Mouse (Mus musculus) hindlimb bud, embryonic 11.5 days (tissue): Measurements from ENCODE around the gene Mob4.

Experiments
- DNase-seq: peaks from one replicate; pipeline ENCODE4 v3.0.0-alpha.2; 2012; ENCODE audit warnings: low read depth, low spot score; ENCODE audit errors: extremely low spot score

Mob4 gene

DNA sequence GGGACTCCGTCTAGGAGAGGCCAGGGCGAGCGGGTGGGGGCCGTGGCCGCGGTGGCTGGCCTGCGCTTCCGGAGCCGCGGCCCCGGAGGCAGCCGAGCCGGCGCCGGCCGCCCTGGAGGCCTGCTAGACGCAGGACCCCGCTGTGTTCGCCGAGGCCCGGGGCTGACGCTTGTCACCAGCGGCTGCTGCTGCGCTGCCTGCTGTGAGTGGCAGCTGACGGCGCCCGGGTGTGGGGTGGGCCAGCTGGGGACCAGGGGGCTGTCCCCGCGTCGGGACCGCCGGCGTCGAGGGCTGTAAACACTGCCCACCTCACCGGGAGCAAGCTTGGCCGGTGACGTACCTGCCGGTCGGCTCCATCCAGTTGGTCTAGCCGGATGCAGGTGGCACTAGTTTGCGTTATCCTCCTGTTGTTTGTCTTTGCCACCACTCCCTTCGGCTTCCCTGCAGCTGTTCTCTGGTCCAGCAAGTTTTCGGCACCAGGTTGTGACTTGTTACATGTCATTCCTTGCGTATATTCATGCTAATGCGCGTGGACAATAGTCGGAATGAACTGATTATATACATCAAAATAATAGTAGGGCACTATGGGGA, 488 bp downstream of the Mob4 start:
- DNase-seq: no peak

DNA sequence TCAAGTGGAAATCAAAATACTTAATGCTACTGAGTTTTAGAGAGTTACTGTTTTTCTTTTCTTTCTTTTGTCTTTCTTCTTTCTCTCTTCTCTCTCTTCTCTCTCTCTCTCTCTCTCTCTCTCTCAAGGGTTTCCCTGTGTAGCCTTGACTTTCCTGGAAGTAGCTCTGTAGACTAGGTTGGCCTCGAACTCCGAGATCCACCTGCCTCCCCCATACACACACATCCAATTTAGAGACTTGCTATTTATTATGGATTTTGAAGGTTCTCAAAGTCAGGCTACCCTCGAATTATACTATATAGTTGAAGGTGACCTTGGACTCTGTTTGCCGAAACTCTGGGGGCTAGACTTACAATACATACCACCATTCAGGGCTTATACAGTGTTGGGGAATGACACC, 1.3 kb downstream of the Mob4 start:
- no peak for DNase-seq

DNA sequence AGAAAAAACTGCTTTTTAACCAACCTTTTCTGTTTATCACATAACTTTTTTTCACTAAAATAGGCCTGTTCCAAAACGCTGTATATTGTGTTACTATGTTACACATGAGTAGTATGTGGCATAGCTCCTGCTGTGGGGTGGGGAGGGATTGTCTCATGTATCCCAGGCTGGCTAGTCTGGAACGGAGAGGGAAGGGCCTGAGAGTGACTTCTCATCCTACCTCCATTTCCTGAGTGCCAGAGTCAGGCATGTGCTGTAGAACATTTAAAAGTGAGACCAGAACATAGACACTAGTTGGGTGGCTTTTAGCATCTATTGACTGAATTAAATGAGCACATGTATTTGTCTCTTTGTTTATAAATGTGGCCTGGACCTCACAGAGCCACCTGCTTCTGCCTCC, 2.1 kb downstream of the Mob4 start:
- no peak for DNase-seq

DNA sequence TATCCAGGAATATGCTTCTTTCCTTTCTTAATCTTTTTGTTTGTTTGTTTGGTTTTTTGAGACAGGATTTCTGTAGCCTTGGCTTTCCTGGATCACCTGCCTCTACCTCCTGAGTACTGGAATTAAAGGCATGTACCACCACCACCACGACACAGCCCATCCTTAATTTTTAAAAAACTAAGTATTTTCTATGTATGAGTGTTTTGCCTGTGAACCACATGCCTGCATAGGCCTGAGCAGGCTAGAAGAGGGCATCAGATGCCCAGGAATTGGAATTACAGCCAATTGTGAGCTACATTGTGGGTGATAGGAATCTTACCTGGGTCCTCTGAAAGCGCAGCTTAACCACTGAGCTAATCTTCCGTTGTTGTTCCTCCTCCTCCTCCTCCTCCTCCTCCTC, 3.3 kb downstream of the Mob4 start:
- DNase-seq: no peak

DNA sequence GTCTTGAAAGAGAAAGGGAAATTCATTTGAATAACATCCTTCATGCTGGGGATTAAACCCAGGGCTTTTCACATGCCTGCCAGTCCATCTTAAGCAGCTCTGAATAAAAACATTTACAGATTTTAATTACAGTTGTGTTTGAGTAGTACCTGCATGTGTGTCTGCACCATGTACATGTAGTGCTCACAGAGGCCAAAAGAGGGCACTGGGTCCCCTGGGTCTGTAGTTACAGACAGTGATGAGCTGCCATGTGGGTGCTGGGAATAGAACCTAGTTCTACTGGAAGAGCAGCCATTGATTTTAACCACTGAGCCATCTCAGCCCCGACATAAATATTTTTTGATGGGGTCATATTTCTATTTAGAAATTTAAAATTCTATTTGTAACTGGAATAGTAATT, 4.8 kb downstream of the Mob4 start:
- no peak for DNase-seq

DNA sequence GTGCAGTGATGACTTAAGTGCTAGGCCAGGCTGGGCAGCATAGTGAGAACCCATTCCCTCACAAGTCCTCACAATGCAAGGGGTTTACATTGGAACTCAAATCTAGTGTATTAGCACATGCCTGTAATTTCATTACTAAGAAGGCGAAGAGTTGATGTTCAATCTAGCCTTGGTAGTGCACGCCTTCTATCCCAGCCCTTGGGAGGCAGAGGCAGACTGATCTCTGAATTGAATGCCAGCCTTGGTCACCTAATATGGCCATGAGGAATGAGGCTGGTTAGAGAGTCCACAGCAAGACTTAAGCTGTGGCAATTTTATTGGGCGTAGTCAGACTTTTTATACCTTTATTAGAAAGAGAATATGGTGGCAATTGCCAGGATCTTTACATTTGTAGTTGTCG, 13.3 kb downstream of the Mob4 start:
- DNase-seq: no peak

DNA sequence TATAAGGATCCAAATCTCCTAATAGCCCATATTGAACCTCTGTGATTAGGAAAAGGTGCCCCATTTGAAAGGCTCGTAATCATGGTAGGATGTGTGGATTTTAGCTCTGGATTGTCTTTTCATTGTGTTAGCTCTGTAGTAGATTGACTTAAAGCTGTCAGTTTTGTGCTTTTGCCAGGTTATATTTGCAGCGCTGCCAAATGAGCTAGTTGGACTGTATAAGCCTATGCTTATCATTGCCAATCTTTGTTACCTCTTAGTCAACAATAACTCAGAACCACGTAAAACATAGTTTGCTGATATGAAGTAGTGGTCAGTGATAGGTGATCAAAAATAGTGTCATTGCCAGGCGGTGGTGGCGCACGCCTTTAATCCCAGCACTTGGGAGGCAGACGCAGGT, 14.5 kb downstream of the Mob4 start:
- DNase-seq: no peak

DNA sequence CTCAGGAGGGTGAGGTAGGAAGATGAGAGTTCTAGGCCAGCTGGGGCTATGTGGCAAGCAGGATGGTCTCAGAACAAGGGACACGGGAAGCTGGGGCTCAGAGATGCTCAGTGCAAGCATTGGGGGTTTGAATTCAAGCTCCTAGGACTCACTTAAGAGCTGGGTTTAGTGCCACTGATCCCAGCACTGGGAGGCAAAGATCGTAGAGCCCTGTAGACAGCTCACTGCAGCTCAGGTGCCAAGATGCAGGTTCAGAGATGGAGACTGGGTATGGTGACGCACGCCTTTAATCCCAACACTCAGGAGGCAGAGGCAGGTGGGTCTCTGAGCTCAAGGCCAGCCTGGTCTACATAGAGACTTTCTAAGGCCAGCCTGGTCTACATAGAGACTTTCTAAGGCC, 26.3 kb downstream of the Mob4 start:
- no peak for DNase-seq

DNA sequence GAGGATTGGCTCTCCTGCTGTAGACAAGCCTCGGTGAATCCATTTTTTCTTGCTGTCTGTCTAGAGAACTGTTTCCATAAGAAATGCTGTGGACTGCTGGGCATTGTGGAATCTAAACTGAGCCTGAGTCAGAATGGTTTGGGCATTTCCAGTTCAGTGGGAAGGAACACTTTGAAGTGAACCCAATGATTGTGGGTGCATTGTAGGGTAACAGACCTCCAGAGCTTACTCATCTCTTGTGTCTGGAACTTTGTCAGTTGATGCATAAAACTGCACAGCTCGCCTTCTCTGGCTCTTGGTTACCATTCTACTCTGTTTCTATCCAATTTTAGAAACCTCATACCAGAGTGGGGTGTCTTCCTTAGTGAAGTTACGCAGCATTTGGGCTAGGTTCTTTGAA, 27.2 kb downstream of the Mob4 start:
- DNase-seq: no peak

DNA sequence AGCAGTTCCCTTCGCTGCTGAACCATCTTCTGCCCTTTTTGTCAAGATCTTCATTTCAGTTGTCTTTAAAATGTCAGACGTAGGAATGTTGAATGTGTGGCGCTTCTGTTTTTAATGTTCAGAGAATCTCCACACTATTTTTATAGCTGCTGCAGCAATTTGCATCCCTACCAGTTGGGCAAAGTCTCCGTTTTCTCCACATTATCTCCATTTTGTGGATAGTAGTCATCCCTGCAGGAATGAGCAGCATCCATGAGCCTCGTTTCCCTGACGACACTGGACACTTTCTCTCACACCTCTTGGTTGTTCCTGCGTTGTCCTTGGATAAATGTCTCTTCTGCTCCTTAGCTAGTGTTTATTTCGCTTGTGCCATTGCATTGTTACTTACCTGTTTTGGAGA, 27.8 kb downstream of the Mob4 start:
- DNase-seq: no peak

DNA sequence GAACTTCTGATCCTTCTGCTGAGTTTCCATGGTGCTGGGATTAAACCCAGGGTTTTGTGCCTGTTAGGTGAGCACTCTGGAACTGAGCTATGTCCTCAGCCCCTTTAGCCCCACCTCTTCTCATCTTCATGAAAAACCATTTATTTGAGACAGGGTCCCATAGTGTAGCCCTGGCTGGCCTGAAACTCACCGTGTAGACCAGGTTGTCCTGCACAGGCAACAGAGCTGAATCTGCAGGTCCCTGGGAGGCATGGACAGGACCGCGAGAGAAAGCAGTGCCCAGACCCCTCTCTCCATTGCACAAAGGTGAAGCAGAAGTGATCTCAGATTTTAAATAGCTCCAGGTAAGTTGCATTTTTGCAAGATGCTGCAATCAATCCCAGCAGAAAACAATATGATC, 29.2 kb downstream of the Mob4 start:
- no peak for DNase-seq

DNA sequence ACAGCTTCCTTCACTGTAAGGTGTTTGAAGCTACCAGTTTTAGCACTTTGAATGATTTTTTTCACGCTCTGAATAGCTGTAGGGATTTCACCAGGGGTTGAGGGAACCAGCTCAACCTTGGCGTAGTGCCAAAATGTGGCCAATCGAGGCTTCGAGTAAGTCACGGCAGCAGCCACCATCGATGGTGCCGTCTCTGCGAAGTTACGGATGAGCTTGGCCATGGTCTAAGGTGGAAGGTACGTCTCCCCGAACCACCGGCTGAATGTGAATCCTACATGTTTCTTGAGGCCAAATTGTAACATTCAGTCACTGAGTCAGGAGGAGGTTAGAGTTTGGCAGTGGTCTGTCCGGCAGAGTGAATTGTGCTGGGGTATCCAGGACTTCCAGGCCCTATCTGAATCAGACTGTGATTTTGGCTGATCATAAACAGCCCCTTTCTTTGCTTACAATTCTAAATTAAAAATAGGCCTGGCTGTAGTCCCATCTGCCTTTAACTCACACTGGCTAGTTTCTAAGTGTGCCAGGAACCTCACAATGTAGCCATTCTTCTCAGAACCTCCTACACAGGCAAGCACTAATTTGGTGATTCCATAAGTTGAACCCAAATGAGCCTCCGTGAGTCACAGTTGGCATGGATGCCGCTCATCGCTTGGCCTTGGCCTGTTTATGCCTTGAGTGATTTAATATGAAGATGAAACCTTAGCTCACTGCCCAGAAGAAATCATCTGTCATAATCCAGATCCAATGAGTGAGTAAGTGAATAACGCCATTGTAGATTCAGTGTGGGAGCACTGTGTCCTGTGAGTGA, 30.0 kb downstream of the Mob4 start:
- no peak for DNase-seq

DNA sequence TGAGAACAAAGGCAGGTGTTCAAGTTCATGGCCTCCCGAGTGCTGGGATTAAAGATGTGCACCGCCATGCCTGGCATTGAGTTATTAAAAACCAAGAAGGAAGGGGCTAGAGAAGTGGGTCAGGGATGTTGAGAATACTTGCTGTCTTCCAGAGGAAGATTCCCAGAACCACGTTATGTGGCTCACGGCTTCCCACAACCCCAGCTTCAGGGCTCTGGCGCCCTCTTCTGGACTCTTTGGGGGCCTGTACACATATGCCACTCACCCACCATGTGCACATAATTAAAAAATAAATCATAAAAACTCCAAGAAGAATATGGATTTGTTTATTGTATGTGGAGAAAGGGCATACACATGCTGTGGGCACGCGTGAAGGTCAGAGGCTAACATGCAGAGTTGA, 30.9 kb downstream of the Mob4 start:
- DNase-seq: no peak

DNA sequence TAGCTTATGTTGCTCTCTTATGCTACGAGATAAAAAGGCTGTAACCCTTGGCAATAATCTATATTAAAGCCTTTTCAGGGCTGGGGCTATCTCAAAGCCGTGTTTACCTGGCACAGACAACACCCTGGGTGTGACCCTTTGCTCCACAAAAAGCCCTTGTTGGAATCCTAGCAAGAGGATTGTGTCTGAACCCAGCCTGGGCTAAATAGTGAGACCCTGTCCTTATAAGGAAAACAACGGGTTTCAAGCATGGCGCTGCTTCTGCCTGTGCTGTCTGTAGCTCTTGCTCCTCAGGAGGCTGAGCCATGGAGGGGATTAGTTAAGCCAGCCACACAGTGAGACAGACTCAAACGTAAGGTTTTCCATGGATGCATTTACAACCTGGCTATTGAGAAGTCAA, 31.8 kb downstream of the Mob4 start:
- no peak for DNase-seq

DNA sequence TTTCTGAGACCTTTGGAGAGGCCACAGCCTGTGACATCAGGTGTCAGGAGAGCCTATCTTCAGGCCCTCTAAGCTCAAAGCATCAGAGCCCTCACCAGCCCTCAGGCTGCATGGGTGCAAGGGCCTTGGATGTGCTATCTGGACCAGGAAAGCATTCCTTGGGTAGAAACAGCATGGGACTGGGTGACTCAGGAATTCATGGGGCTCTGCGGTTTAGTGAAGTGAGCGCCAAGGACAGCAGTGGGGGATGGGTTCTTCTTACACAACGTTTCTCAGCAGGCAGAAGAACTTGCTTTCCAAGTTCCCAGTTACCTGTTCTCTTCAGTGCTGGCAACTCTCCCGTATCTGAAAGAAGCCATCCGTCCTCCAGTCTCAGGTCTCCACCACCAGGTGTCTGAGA, 33.0 kb downstream of the Mob4 start:
- no peak for DNase-seq

DNA sequence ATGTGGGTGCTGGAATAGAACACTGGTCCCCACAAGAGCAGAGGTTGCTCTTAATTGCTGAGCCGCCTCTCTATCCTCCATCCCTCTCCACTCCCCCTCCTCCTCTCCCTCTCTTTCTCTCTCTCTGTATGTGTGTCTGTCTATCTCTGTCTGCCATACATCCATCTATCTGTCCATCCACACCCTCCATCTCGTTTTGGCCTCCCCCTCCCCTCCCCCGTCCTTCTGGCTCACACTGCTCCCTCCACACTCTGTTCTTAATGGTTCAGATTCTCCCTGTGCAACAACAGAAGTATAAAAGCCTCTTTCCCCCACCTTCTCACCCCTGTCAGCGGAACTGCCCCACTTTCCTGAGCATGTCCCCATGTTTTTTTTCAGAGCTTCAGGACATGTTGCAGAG, 36.5 kb downstream of the Mob4 start:
- DNase-seq: no peak

DNA sequence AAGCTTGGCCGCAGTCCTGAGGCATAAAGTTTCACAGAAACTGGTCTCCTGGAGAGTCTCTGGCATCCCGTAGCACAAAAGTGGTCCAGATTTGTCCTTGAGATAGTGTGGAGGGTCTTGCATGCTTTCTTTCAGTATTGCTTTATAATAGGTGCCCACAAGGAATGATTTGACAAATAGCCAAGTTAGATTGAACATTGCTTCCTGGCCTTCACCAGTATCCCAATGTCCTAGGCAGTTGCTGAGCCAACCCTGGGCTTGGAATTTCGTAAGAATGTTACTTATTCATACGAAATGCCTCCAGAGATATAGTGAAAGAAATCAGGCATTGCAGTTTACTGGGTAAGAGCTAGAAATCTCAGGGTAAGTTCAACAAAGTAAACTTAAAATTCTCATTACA, 37.6 kb downstream of the Mob4 start:
- no peak for DNase-seq

DNA sequence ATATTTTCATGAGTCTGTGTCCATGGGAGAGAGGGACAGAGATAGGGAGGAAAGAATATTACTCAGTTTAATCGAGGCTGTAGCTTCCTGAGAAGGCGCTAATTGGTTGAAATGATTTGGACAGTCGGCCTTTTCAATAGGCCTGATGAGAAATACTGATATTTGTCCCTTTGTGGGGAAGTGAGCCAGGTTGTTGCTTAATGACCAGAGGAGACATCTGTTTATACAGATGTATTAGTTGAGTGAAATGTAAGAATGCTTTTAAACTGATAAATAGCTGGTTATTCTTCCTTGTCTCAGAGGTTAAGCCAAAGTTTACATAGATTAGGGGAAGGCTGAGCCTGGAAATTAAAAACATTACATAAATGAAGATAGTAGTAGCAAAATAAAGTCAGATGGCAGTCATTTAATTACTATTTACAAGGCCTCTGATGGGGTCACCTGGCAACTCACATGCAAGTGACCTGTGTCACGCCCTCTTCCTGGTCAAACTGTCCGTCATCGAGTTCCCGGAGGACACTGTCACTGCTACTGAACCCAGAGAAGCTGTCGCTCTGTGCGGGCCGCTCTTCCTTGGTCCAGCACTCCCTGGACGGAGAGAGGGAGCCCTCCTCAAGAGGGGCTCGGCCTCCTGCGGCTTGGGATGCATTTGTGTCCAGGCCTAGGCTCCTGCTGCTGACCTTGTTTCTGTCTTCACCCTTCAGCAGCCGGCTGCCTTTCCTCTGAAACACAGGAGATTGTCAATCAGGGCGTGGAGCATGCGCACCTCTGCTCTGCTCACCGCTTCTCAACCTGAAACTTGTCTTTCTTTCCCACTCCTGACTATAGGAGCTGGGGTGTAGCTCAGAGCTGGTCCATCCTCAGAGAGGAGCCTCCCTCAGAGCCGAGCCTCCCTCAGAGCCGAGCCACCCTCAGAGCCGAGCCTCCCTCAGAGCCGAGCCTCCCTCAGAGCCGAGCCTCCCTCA, 40.6 kb downstream of the Mob4 start:
- no peak for DNase-seq

DNA sequence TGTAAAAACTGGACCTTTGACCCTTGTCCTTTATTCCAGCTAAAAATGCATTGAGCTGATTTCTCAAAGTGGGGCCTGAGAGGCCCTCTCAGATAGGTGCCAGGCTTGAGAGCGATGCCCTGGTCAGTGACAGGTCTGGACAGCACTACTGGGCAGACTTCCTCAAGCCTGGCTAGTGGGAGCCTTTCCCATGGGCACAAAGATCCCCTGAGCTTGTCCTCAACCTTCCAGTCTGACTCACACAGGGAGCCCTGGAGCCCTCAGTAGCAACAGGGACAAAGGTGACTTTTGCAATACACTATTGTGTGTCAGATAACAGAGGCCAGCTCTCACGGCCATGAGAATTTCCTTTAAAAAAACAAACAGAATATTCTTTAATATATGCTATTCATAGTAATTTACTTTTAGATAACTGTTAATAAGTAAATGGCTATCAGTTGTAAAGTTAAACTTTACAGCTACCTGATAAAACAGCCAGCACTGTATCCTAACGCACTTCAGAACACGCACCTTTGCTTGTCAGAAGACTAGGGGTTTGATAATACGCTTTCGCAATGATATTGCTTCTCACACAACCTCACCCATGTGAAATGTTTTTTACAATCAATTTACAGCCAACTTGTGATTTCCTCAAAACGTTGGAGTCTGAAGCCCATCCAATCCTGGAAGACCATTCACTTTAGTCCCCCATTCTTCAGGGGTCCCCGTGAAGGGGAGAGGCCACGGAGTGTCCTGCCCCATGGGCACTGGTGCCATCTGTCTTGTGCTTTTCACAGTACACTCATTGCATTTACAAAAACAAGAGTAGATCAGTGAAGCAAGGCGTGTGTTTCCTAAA, 42.9 kb downstream of the Mob4 start:
- no peak for DNase-seq

DNA sequence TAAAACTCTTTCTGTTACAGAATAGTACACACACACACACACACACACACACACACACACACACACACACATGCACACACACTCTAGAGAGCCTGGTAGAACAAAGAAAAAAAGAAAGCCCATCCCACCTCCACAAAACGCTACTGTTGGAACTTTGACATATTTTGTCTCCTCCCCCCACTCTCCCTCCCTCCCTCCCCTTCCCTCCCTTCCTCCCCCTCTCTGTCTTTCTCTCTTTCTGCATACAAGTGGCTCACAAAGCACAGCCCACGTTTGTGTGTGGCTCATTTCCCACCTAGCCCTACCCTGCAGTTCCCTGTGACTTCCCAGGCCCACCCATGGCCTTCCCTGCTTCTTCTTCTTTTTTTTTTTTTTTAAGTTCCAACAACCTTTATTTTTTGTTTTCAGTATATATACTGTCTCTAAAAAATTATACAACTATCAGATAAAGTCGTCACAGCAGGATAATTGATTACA, 43.6 kb downstream of the Mob4 start:
- DNase-seq: no peak
